In genomic region chr12:38778299-38779075, GRCm38 (mm10) we compare ENCODE assay signal across 8 mouse cellular contexts. TPM values are rescaled to one million over a fixed set of nuclear protein-coding genes. Genes with fewer than 3 reads are reported as not detected.
DNase-seq lines count a peak whose midpoint lies in the region; ATAC-seq and TF ChIP-seq lines count a peak whose summit lies in the region.

No protein-coding gene starts in this region.

- peak; percentile 97 for DNase-seq in brain, adult 2 months (ENCODE audit: low read depth, low spot score)
- DNase-seq in liver: peak; percentile 76
- DNase-seq in midbrain, postnatal 0 days (ENCODE audit: low spot score): peak; percentile 96
- DNase-seq in spleen, postnatal 4 days (ENCODE audit: low spot score in 2 of 2): peak; percentile 41 to 62

- WGBS in heart, embryonic 12.5 days: under 1% methylated on average over 36 of the region's 37 CpGs
- under 1% methylated on average over 37 of the region's 37 CpGs for WGBS in kidney, embryonic 15.5 days
- WGBS in midbrain, postnatal 0 days: 1% methylated on average over 37 of the region's 37 CpGs

- H3K79me2 ChIP-seq in C2C12 (ENCODE audit: control insufficient read depth, insufficient read depth): no peaks in the 10 kb centered on the region

- peak overlapping the region; percentile 94 for H3K27ac ChIP-seq in heart, embryonic 12.5 days (ENCODE audit: poor library complexity, severe bottlenecking)
- H3K27ac ChIP-seq in kidney, embryonic 15.5 days: peak overlapping the region; percentile 97
- peak overlapping the region; percentile 72 for H3K27ac ChIP-seq in midbrain, postnatal 0 days (ENCODE audit: low read depth, low read length)

- peaks cover 4% of the 10 kb centered on the region; the same call in 1 of the 2 replicates for H3K4me1 ChIP-seq in heart, embryonic 12.5 days (replicated peaks)
- H3K4me1 ChIP-seq in kidney, embryonic 15.5 days: peaks cover 8% of the 10 kb centered on the region; the same call in 1 of the 2 replicates
- no peaks in the 10 kb centered on the region for H3K4me1 ChIP-seq in midbrain, postnatal 0 days (ENCODE audit: insufficient read depth, low read length)

- peak overlapping the region; percentile 6 for H3ac ChIP-seq in C2C12 (ENCODE audit: control insufficient read depth, insufficient read length, low read depth)

- TF ChIP-seq CTCF in C2C12 (IDR thresholded peaks at IDR 0.05; ENCODE audit: control insufficient read depth, insufficient read depth, insufficient read length): no peak
- peak; percentile 50 for TF ChIP-seq CTCF in midbrain, postnatal 0 days (IDR thresholded peaks at IDR 0.05)

- peak overlapping the region; percentile 92 for H3K4me2 ChIP-seq in heart, embryonic 12.5 days
- H3K4me2 ChIP-seq in kidney, embryonic 15.5 days: peak overlapping the region; percentile 96
- H3K4me2 ChIP-seq in midbrain, postnatal 0 days (ENCODE audit: low read depth, low read length, poor library complexity, severe bottlenecking): peak overlapping the region; percentile 97

- peak; percentile 19; the same call in 1 of the 2 replicates for ATAC-seq in erythroid progenitor cell, adult 5-6 weeks (replicated peaks; ENCODE audit: low FRiP score, poor library complexity, severe bottlenecking)
- ATAC-seq in heart, embryonic 12.5 days (ENCODE audit: insufficient number of reproducible peaks, low FRiP score): peak; percentile 92
- peak; percentile 96 for ATAC-seq in kidney, embryonic 15.5 days (replicated peaks; ENCODE audit: low FRiP score)
- peak; percentile 95 for ATAC-seq in midbrain, postnatal 0 days (ENCODE audit: low FRiP score)

- H3K9me3 ChIP-seq in heart, embryonic 12.5 days (replicated peaks): no peaks in the 10 kb centered on the region
- no peaks in the 10 kb centered on the region for H3K9me3 ChIP-seq in kidney, embryonic 15.5 days (replicated peaks)
- no peaks in the 10 kb centered on the region for H3K9me3 ChIP-seq in midbrain, postnatal 0 days (ENCODE audit: low read length)

- peak overlapping the region; percentile 74 for H3K9ac ChIP-seq in heart, embryonic 12.5 days
- H3K9ac ChIP-seq in kidney, embryonic 15.5 days: peak overlapping the region; percentile 38
- H3K9ac ChIP-seq in midbrain, postnatal 0 days (replicated peaks; ENCODE audit: low read length, poor library complexity, severe bottlenecking): peak overlapping the region; percentile 55

- H3K4me3 ChIP-seq in C2C12 (ENCODE audit: insufficient read depth, poor library complexity, severe bottlenecking): peak overlapping the region; percentile 59
- peak overlapping the region; percentile 68 for H3K4me3 ChIP-seq in heart, embryonic 12.5 days
- H3K4me3 ChIP-seq in kidney, embryonic 15.5 days (replicated peaks): peak overlapping the region; percentile 56
- peak overlapping the region; percentile 57 for H3K4me3 ChIP-seq in midbrain, postnatal 0 days (ENCODE audit: low read depth, low read length)

- no peaks in the 10 kb centered on the region for H3K36me3 ChIP-seq in C2C12 (ENCODE audit: control insufficient read depth, insufficient read depth)
- H3K36me3 ChIP-seq in heart, embryonic 12.5 days: no peaks in the 10 kb centered on the region
- no peaks in the 10 kb centered on the region for H3K36me3 ChIP-seq in kidney, embryonic 15.5 days
- no peaks in the 10 kb centered on the region for H3K36me3 ChIP-seq in midbrain, postnatal 0 days (ENCODE audit: insufficient read depth, low read length)

- H3K79me3 ChIP-seq in C2C12 (ENCODE audit: low read depth): no peaks in the 10 kb centered on the region

- H3K27me3 ChIP-seq in C2C12 (ENCODE audit: control insufficient read depth, insufficient read depth, insufficient read length): no peaks in the 10 kb centered on the region
- H3K27me3 ChIP-seq in heart, embryonic 12.5 days (replicated peaks): no peaks in the 10 kb centered on the region
- H3K27me3 ChIP-seq in kidney, embryonic 15.5 days: no peaks in the 10 kb centered on the region
- H3K27me3 ChIP-seq in midbrain, postnatal 0 days (ENCODE audit: insufficient read depth, low read length): no peaks in the 10 kb centered on the region

TF ChIP-seq in C2C12, 6 proteins besides CTCF, POLR2A, EP300 and RAD21:
- TF ChIP-seq CEBPB (IDR thresholded peaks at IDR 0.05; ENCODE audit: low read depth) (no peak), USF1 (IDR thresholded peaks at IDR 0.05; ENCODE audit: low read depth) (peak; percentile 91), MAX (IDR thresholded peaks at IDR 0.05) (peak; percentile 20)

RNA-seq across cellular contexts. Expression of gene Etv1, which starts 0.7 kb away (rescaled TPM):
- 3.4 TPM for polyA plus RNA-seq in C2C12 (2012; fragmentation: generic; extraction: Trizol)
- total RNA-seq in erythroid progenitor cell, adult 5-6 weeks (2015; ENCODE audit: low replicate concordance): 0.42 TPM in 1 of 2 replicates, not detected in the other
- total RNA-seq in erythroid progenitor cell, adult 5-6 weeks (2017; ENCODE audit: low replicate concordance): 0.51 and 1.6 TPM in 2 replicates
- polyA plus RNA-seq in heart, embryonic 12.5 days (2016; fragmentation: Nextera tagmentation; extraction: Ambion mirVana): 29.2 and 32.4 TPM in 2 replicates
- 12.7 and 17.3 TPM in 2 replicates for polyA plus RNA-seq in kidney, embryonic 15.5 days (2015; fragmentation: Nextera tagmentation; extraction: Ambion mirVana)
- 16.6 and 22.3 TPM in 2 replicates for total RNA-seq in midbrain, postnatal 0 days (2014; rRNA removed)
- polyA plus RNA-seq in midbrain, postnatal 0 days (2015; fragmentation: Nextera tagmentation; extraction: Ambion mirVana): 23.3 and 24.0 TPM in 2 replicates

Comparison
In these comparisons a context has a peak if more than half of its experiments do, and no peak if none do; other contexts are left out.
1. Peak in every context shown above with its lines: DNase-seq, ATAC-seq, H3K4me3 ChIP-seq and H3K27ac ChIP-seq.
2. ATAC-seq: peak in every context shown above with its lines; median percentile 96 in kidney, embryonic 15.5 days; 95 in midbrain, postnatal 0 days; 92 in heart, embryonic 12.5 days; 19 in erythroid progenitor cell, adult 5-6 weeks.